Mouse (Mus musculus) cerebellum, postnatal 14 days (tissue): ENCODE data around the gene R3hdml.

Experiments
- DNase-seq, 2 experiments: peaks; one replicate each; pipeline ENCODE4 v3.0.0; 2021; ENCODE audit warnings: mixed read lengths in 2 of 2

Gene R3hdml

GRCm38 (mm10) chr2:163480191-163480825 is 11.8 kb upstream of the R3hdml start:
- peak in 1 of 2 experiments; percentile 44 for DNase-seq

GRCm38 (mm10) chr2:163481539-163482029 is 10.5 kb upstream of the R3hdml start:
- no peak for DNase-seq

- no peak for DNase-seq
These were observed 4.8 kb upstream of the R3hdml start for GRCm38 (mm10) chr2:163487360-163487759.

- DNase-seq: no peak
These were observed 2.3 kb upstream of the R3hdml start for GRCm38 (mm10) chr2:163489725-163490291.

- no peak for DNase-seq
These were observed 1.5 kb upstream of the R3hdml start for GRCm38 (mm10) chr2:163490656-163491055.

- peak; percentile 42 to 49 for DNase-seq
These were observed 767 bp upstream of the R3hdml start for GRCm38 (mm10) chr2:163491351-163491750.

GRCm38 (mm10) chr2:163493031-163493430 is 913 bp downstream of the R3hdml start:
- peak in 1 of 2 experiments; percentile 14 for DNase-seq

GRCm38 (mm10) chr2:163493976-163494375 is 1.9 kb downstream of the R3hdml start:
- DNase-seq: peak; percentile 58 to 74

- no peak for DNase-seq
These were observed 2.3 kb downstream of the R3hdml start for GRCm38 (mm10) chr2:163494456-163494855.

GRCm38 (mm10) chr2:163502219-163502618 is 10.1 kb downstream of the R3hdml start:
- peak in 1 of 2 experiments; percentile 41 for DNase-seq

GRCm38 (mm10) chr2:163503191-163503590 is 11.1 kb downstream of the R3hdml start:
- DNase-seq: no peak

GRCm38 (mm10) chr2:163506300-163507004 is 14.3 kb downstream of the R3hdml start, which contains the start of gene Hnf4a:
TSS of gene Hnf4a (plus strand) at chr2:163506808.
- DNase-seq: no peak

GRCm38 (mm10) chr2:163525761-163526243 is 33.7 kb downstream of the R3hdml start:
- DNase-seq: peak; percentile 28 to 36

- DNase-seq: no peak
These were observed 35.4 kb downstream of the R3hdml start for GRCm38 (mm10) chr2:163527497-163527896.

- DNase-seq: no peak
These were observed 38.3 kb downstream of the R3hdml start for GRCm38 (mm10) chr2:163530418-163530817.

- DNase-seq: peak; percentile 90 to 96
These were observed 39.8 kb downstream of the R3hdml start for GRCm38 (mm10) chr2:163531917-163532316.

GRCm38 (mm10) chr2:163533226-163533625 is 41.1 kb downstream of the R3hdml start:
- no peak for DNase-seq

GRCm38 (mm10) chr2:163534958-163535524 is 42.9 kb downstream of the R3hdml start:
- peak; percentile 94 to 98 for DNase-seq

- no peak for DNase-seq
These were observed 45.3 kb downstream of the R3hdml start for GRCm38 (mm10) chr2:163537443-163537842.

GRCm38 (mm10) chr2:163538410-163538809 is 46.3 kb downstream of the R3hdml start:
- DNase-seq: no peak

GRCm38 (mm10) chr2:163539321-163540040 is 47.4 kb downstream of the R3hdml start:
- DNase-seq: no peak
